In genomic region chr6:128839266-128839771, GRCm38 (mm10) we compare ENCODE assay signal across 8 mouse cellular contexts. TPM values are rescaled to one million over a fixed set of nuclear protein-coding genes. Genes with fewer than 3 reads are reported as not detected.
DNase-seq lines count a peak whose midpoint lies in the region; ATAC-seq and TF ChIP-seq lines count a peak whose summit lies in the region.

No protein-coding gene starts in this region.

- 1% methylated on average over 17 of the region's 17 CpGs for WGBS in forebrain, embryonic 15.5 days
- WGBS in lung, embryonic 14.5 days: under 1% methylated on average over 17 of the region's 17 CpGs

- H3K9me3 ChIP-seq in G1E (replicated peaks): peaks cover 46% of the 10 kb centered on the region
- H3K9me3 ChIP-seq in forebrain, embryonic 15.5 days: no peaks in the 10 kb centered on the region
- H3K9me3 ChIP-seq in lung, embryonic 14.5 days (ENCODE audit: low read depth, low read length): no peaks in the 10 kb centered on the region

- peak overlapping the region; percentile 65 for H3K4me2 ChIP-seq in forebrain, embryonic 15.5 days (replicated peaks)
- H3K4me2 ChIP-seq in lung, embryonic 14.5 days: peak overlapping the region; percentile 74

- TF ChIP-seq CTCF in G1E (IDR thresholded peaks at IDR 0.05; ENCODE audit: low read depth, low read length): no peak
- peak; percentile 90 for TF ChIP-seq CTCF in lung, embryonic 14.5 days (IDR thresholded peaks at IDR 0.05; ENCODE audit: low read depth)

- peak overlapping the region; percentile 93 for H3K27ac ChIP-seq in forebrain, embryonic 15.5 days (replicated peaks)
- peak overlapping the region; percentile 99 for H3K27ac ChIP-seq in lung, embryonic 14.5 days (ENCODE audit: low read depth)

- no peaks in the 10 kb centered on the region for H3K36me3 ChIP-seq in G1E (replicated peaks)
- no peaks in the 10 kb centered on the region for H3K36me3 ChIP-seq in forebrain, embryonic 15.5 days
- H3K36me3 ChIP-seq in lung, embryonic 14.5 days (ENCODE audit: insufficient read depth): no peaks in the 10 kb centered on the region

- H3K4me1 ChIP-seq in G1E (ENCODE audit: insufficient read depth, low read depth, low read length): peaks cover 9% of the 10 kb centered on the region
- H3K4me1 ChIP-seq in forebrain, embryonic 15.5 days: peaks cover 30% of the 10 kb centered on the region
- H3K4me1 ChIP-seq in lung, embryonic 14.5 days (ENCODE audit: insufficient read depth): no peaks in the 10 kb centered on the region

- no peak for DNase-seq in G1E (ENCODE audit: low spot score)
- peak; percentile 87 for DNase-seq in cerebellum, adult 11-12 months
- peak; percentile 86 to 88 for DNase-seq in heart, postnatal 36 days
- DNase-seq in layer of hippocampus, adult 8-10 months (ENCODE audit: low spot score in 2 of 2): peak; percentile 72 to 73
- peak; percentile 93 for DNase-seq in lung, embryonic 14.5 days
- peak; percentile 76 to 91 for DNase-seq in thymus, adult 18-20 months

- peaks cover 3% of the 10 kb centered on the region; the same call in 1 of the 2 replicates for H3K27me3 ChIP-seq in G1E (ENCODE audit: insufficient read depth, low read length)
- no peaks in the 10 kb centered on the region for H3K27me3 ChIP-seq in forebrain, embryonic 15.5 days
- no peaks in the 10 kb centered on the region for H3K27me3 ChIP-seq in lung, embryonic 14.5 days (ENCODE audit: insufficient read depth, low read length)

- peak; percentile 40; the same call in 1 of the 2 replicates for ATAC-seq in G1E (ENCODE audit: extremely low read depth, insufficient number of reproducible peaks, low FRiP score, poor library complexity, severe bottlenecking)
- no peak for ATAC-seq in forebrain, embryonic 15.5 days (replicated peaks)
- ATAC-seq in lung, embryonic 14.5 days (ENCODE audit: insufficient read depth): peak; percentile 15
- peak; percentile 72 for ATAC-seq in neutrophil, adult 5-6 weeks (ENCODE audit: extremely low read depth, insufficient number of reproducible peaks, low FRiP score, poor library complexity, severe bottlenecking)

- H3K9ac ChIP-seq in forebrain, embryonic 15.5 days (replicated peaks): peak overlapping the region; percentile 76
- peak overlapping the region; percentile 95 for H3K9ac ChIP-seq in lung, embryonic 14.5 days

- intact Hi-C loops in heart, postnatal 36 days (cut with DNase I): loop anchor here (1.0 kb wide), 1 partner anchor 106 kb away; no protein-coding TSS in a partner anchor

- H3K4me3 ChIP-seq in G1E (ENCODE audit: low read depth, low read length): peak overlapping the region; percentile 41; the same call in 1 of the 2 replicates
- H3K4me3 ChIP-seq in forebrain, embryonic 15.5 days: peak overlapping the region; percentile 80
- peak overlapping the region; percentile 68 for H3K4me3 ChIP-seq in lung, embryonic 14.5 days (ENCODE audit: low read depth, low read length)

RNA-seq across cellular contexts. Expression of gene Klrb1b, which starts 13.2 kb away (rescaled TPM):
- total RNA-seq in G1E (2014; fragmentation: Nextera tagmentation) (not detected in 2 replicates), G1E (2017) (0.05 and 0.12 TPM in 2 replicates)
- not detected in 2 replicates for polyA plus RNA-seq in G1E (2012)
- not detected in 2 replicates for polyA plus RNA-seq in forebrain, embryonic 15.5 days (2015; fragmentation: Nextera tagmentation; extraction: Ambion mirVana)
- total RNA-seq in heart, postnatal 36 days (2021): not detected
- total RNA-seq in layer of hippocampus, adult 8-10 months (2022): 1 to 10 TPM in 1 of 4 experiments, under 1 TPM in 1, not detected in 2; 0.40 to 1.3 TPM
- not detected in 2 replicates for polyA plus RNA-seq in lung, embryonic 14.5 days (2014; fragmentation: Nextera tagmentation; extraction: Ambion mirVana)
- 0.37 and 1.5 TPM in 2 replicates for total RNA-seq in neutrophil, adult 5-6 weeks (2017)

RNA-seq across cellular contexts. Expression of gene Gm44511, which starts 13.2 kb away (rescaled TPM):
- total RNA-seq in G1E (2014; fragmentation: Nextera tagmentation) (not detected in 2 replicates), G1E (2017) (not detected in 2 replicates)
- polyA plus RNA-seq in G1E (2012): not detected in 2 replicates
- polyA plus RNA-seq in forebrain, embryonic 15.5 days (2015; fragmentation: Nextera tagmentation; extraction: Ambion mirVana): not detected in 2 replicates
- total RNA-seq in heart, postnatal 36 days (2021): not detected
- 1 to 10 TPM in 1 of 4 experiments, not detected in 3; 1.1 TPM for total RNA-seq in layer of hippocampus, adult 8-10 months (2022)
- not detected in 2 replicates for polyA plus RNA-seq in lung, embryonic 14.5 days (2014; fragmentation: Nextera tagmentation; extraction: Ambion mirVana)
- 2.9 TPM in 1 of 2 replicates, not detected in the other for total RNA-seq in neutrophil, adult 5-6 weeks (2017)

RNA-seq across cellular contexts. Expression of gene Clec2i, which starts 48.1 kb away (rescaled TPM):
- total RNA-seq in G1E (2014; fragmentation: Nextera tagmentation) (not detected in 2 replicates), G1E (2017) (0.05 TPM in 1 of 2 replicates, not detected in the other)
- not detected in 2 replicates for polyA plus RNA-seq in G1E (2012)
- polyA plus RNA-seq in forebrain, embryonic 15.5 days (2015; fragmentation: Nextera tagmentation; extraction: Ambion mirVana): not detected in 2 replicates
- not detected for total RNA-seq in heart, postnatal 36 days (2021)
- total RNA-seq in layer of hippocampus, adult 8-10 months (2022): not detected
- polyA plus RNA-seq in lung, embryonic 14.5 days (2014; fragmentation: Nextera tagmentation; extraction: Ambion mirVana): 0.14 and 0.15 TPM in 2 replicates
- 148 and 170 TPM in 2 replicates for total RNA-seq in neutrophil, adult 5-6 weeks (2017)

RNA-seq across cellular contexts. Expression of gene Klrb1c, which starts 50.3 kb away (rescaled TPM):
- not detected in 2 replicates for total RNA-seq in G1E (2014; fragmentation: Nextera tagmentation)
- total RNA-seq in G1E (2017): 0.17 and 0.22 TPM in 2 replicates
- not detected in 2 replicates for polyA plus RNA-seq in G1E (2012)
- polyA plus RNA-seq in forebrain, embryonic 15.5 days (2015; fragmentation: Nextera tagmentation; extraction: Ambion mirVana): not detected in 2 replicates
- under 1 TPM in 1 of 2 experiments, not detected in 1; 0.16 TPM for total RNA-seq in heart, postnatal 36 days (2021)
- total RNA-seq in layer of hippocampus, adult 8-10 months (2022): under 1 TPM in 2 of 4 experiments, not detected in 2; 0.12 to 0.25 TPM
- 0.26 and 0.32 TPM in 2 replicates for polyA plus RNA-seq in lung, embryonic 14.5 days (2014; fragmentation: Nextera tagmentation; extraction: Ambion mirVana)
- 2.4 and 3.2 TPM in 2 replicates for total RNA-seq in neutrophil, adult 5-6 weeks (2017)

RNA-seq across cellular contexts. Expression of gene BC035044, which starts 51.6 kb away (rescaled TPM):
- total RNA-seq in G1E (2014; fragmentation: Nextera tagmentation): not detected in 2 replicates
- 0.05 TPM in 1 of 2 replicates, not detected in the other for total RNA-seq in G1E (2017)
- polyA plus RNA-seq in G1E (2012): not detected in 2 replicates
- polyA plus RNA-seq in forebrain, embryonic 15.5 days (2015; fragmentation: Nextera tagmentation; extraction: Ambion mirVana): 0.46 and 0.60 TPM in 2 replicates
- total RNA-seq in heart, postnatal 36 days (2021): under 1 TPM in 1 of 2 experiments, not detected in 1; 0.38 TPM
- 1 to 10 TPM; 2.0 to 2.9 (median 2.1) TPM for total RNA-seq in layer of hippocampus, adult 8-10 months (2022)
- 1.2 TPM in 2 replicates for polyA plus RNA-seq in lung, embryonic 14.5 days (2014; fragmentation: Nextera tagmentation; extraction: Ambion mirVana)
- total RNA-seq in neutrophil, adult 5-6 weeks (2017): 20.4 and 25.3 TPM in 2 replicates

Comparison
In these comparisons a context has a peak if more than half of its experiments do, and no peak if none do; other contexts are left out.
1. RNA of gene Clec2i, which starts 48.1 kb away (total RNA-seq): 148 to 170 TPM in neutrophil, adult 5-6 weeks; 0.05 TPM in G1E, not detected in layer of hippocampus, adult 8-10 months and not detected in heart, postnatal 36 days; every median in the first group is over 100 times any median in the second.
2. Peak in every context shown above with its lines, with median percentiles within 50 percentile points of each other: H3K4me3 ChIP-seq.